Mouse (Mus musculus): ENCODE measurements around the gene Hsd3b6.

Gene Hsd3b6

GRCm38 (mm10) chr3:98756836-98757235, 57.4 kb downstream of the Hsd3b6 start:
- peaks cover 17% of the 10 kb centered on the region for H3K9me3 ChIP-seq (ENCODE audit: low read length)
- H3K27me3 ChIP-seq (ENCODE audit: insufficient read depth, low read length) = no peaks in the 10 kb centered on the region
- TF ChIP-seq POU5F1 (IDR thresholded peaks at IDR 0.05; ENCODE audit: borderline replicate concordance, low read length) = no peak
- TF ChIP-seq CTCF (conservative IDR thresholded peaks at IDR 0.05; ENCODE audit: low read length) = no peak
- TF ChIP-seq NANOG (IDR thresholded peaks at IDR 0.05; ENCODE audit: borderline replicate concordance, low read length) = no peak
- no peaks in the 10 kb centered on the region for H3K36me3 ChIP-seq (ENCODE audit: insufficient read depth, low read length)
- no peaks in the 10 kb centered on the region for H3K4me1 ChIP-seq (replicated peaks; ENCODE audit: low read depth, low read length)
- H3K4me3 ChIP-seq (replicated peaks; ENCODE audit: low read length) = no peak overlapping the region
